Comparison of ENCODE assay signal across 9 mouse cellular contexts in genomic region chr8:90793710-90794109, GRCm38 (mm10). TPM values are rescaled to one million over a fixed set of nuclear protein-coding genes. Genes with fewer than 3 reads are reported as not detected.
DNase-seq lines count a peak whose midpoint lies in the region; ATAC-seq lines count a peak whose summit lies in the region.
"Had no signal": no experiment of that assay in that cellular context is flagged by ENCODE, and none has a peak within 500 bp of the region (broad histone marks: within the 10 kb centered on the region; RNA-seq: fewer than 3 reads in every experiment).

No protein-coding gene starts in this region.

- no peaks in the 10 kb centered on the region for H3K27me3 ChIP-seq in kidney, embryonic 14.5 days (ENCODE audit: control insufficient read depth, insufficient read depth, low read length)
- no peaks in the 10 kb centered on the region for H3K27me3 ChIP-seq in stomach, embryonic 16.5 days (ENCODE audit: control insufficient read depth, insufficient read depth, low read length)
- H3K27me3 ChIP-seq: stomach, embryonic 15.5 days had no signal

- DNase-seq in kidney, adult 11 months, result peak; percentile 46
- DNase-seq in cerebellum, postnatal 10 days, result peak; percentile 91 to 96
- DNase-seq in gastrocnemius, adult 18-20 months (ENCODE audit: low spot score), result peak; percentile 79
- DNase-seq in kidney, adult 18-20 months, result peak; percentile 78
- DNase-seq in left cerebral cortex, postnatal 4 days, result peak; percentile 83

- WGBS in kidney, embryonic 14.5 days, result 9% methylated on average over 3 of the region's 3 CpGs
- 5% methylated on average over 3 of the region's 3 CpGs for WGBS in stomach, embryonic 16.5 days

- H3K27ac ChIP-seq in kidney, embryonic 14.5 days (ENCODE audit: low read depth, low read length), result no peak overlapping the region
- H3K27ac ChIP-seq in stomach, embryonic 16.5 days (ENCODE audit: low read length), result no peak overlapping the region
- H3K27ac ChIP-seq: stomach, embryonic 15.5 days had no signal

- H3K4me2 ChIP-seq in kidney, embryonic 14.5 days (replicated peaks; ENCODE audit: low read depth, low read length), result no peak overlapping the region
- H3K4me2 ChIP-seq in stomach, embryonic 16.5 days (ENCODE audit: low read depth, low read length), result no peak overlapping the region
- H3K4me2 ChIP-seq: stomach, embryonic 15.5 days had no signal

- no peaks in the 10 kb centered on the region for H3K36me3 ChIP-seq in kidney, embryonic 14.5 days (ENCODE audit: control insufficient read depth, insufficient read depth, low read length)
- no peaks in the 10 kb centered on the region for H3K36me3 ChIP-seq in stomach, embryonic 16.5 days (ENCODE audit: control insufficient read depth, insufficient read depth, low read length)
- H3K36me3 ChIP-seq: stomach, embryonic 15.5 days had no signal

- no peaks in the 10 kb centered on the region for H3K9me3 ChIP-seq in kidney, embryonic 14.5 days (ENCODE audit: control insufficient read depth, low read length)
- H3K9me3 ChIP-seq in stomach, embryonic 16.5 days (replicated peaks; ENCODE audit: control insufficient read depth, low read length), result no peaks in the 10 kb centered on the region
- H3K9me3 ChIP-seq: stomach, embryonic 15.5 days had no signal

- no peak overlapping the region for H3K9ac ChIP-seq in kidney, embryonic 14.5 days (ENCODE audit: low read depth, low read length)
- no peak overlapping the region for H3K9ac ChIP-seq in stomach, embryonic 16.5 days (ENCODE audit: low read length)
- H3K9ac ChIP-seq: stomach, embryonic 15.5 days had no signal

- H3K4me3 ChIP-seq in kidney, embryonic 14.5 days (ENCODE audit: low read length), result no peak overlapping the region
- no peak overlapping the region for H3K4me3 ChIP-seq in stomach, embryonic 16.5 days (replicated peaks; ENCODE audit: low read length)
- H3K4me3 ChIP-seq: stomach, embryonic 15.5 days had no signal

- intact Hi-C loops in left cerebral cortex, postnatal 4 days (cut with DNase I), result loop anchor here (2.0 to 5.0 kb wide), 2 partner anchors 136 to 945 kb away; no protein-coding TSS in a partner anchor

- H3K4me1 ChIP-seq in kidney, embryonic 14.5 days (ENCODE audit: control insufficient read depth, insufficient read depth, low read length), result peaks cover 13% of the 10 kb centered on the region
- H3K4me1 ChIP-seq in stomach, embryonic 16.5 days (ENCODE audit: control insufficient read depth, insufficient read depth, low read length), result no peaks in the 10 kb centered on the region; the same call in 1 of the 2 replicates
- H3K4me1 ChIP-seq: stomach, embryonic 15.5 days had no signal

- ATAC-seq in kidney, embryonic 14.5 days (ENCODE audit: low FRiP score, low TSS enrichment), result no peak
- ATAC-seq in monocyte, adult 5-6 weeks (replicated peaks; ENCODE audit: insufficient number of reproducible peaks, low FRiP score, low TSS enrichment, poor library complexity, severe bottlenecking), result 0 out of 2 replicates have a peak, but pooled peaks have one; percentile 37
- ATAC-seq in stomach, embryonic 16.5 days (ENCODE audit: insufficient read depth, low FRiP score), result peak; percentile 37; the same call in 1 of the 2 replicates

RNA-seq across cellular contexts. Expression of gene Gm19935, which starts 23.5 kb away (rescaled TPM):
- polyA plus RNA-seq in kidney, embryonic 14.5 days (2014; fragmentation: Nextera tagmentation; extraction: Ambion mirVana), result not detected in 2 replicates
- not detected for total RNA-seq in gastrocnemius, adult 18-20 months (2021)
- 1 to 10 TPM; 1.1 to 1.3 TPM for total RNA-seq in left cerebral cortex, postnatal 4 days (2021)
- total RNA-seq in monocyte, adult 5-6 weeks (2017), result not detected in 3 replicates
- polyA plus RNA-seq in stomach, embryonic 16.5 days (2015; fragmentation: Nextera tagmentation; extraction: Ambion mirVana), result 0.18 and 0.31 TPM in 2 replicates
- polyA plus RNA-seq: stomach, embryonic 15.5 days had no signal

RNA-seq across cellular contexts. Expression of gene Chd9, which starts 34.4 kb away (rescaled TPM):
- polyA plus RNA-seq in kidney, embryonic 14.5 days (2014; fragmentation: Nextera tagmentation; extraction: Ambion mirVana), result 61.6 and 70.1 TPM in 2 replicates
- total RNA-seq in gastrocnemius, adult 18-20 months (2021), result 10 to 100 TPM; 28.7 to 53.9 TPM
- total RNA-seq in left cerebral cortex, postnatal 4 days (2021), result 10 to 100 TPM; 83.3 to 85.0 TPM
- total RNA-seq in monocyte, adult 5-6 weeks (2017), result 73.0 to 131 TPM (median 84.8 TPM) in 3 replicates
- 239 and 288 TPM in 2 replicates for polyA plus RNA-seq in stomach, embryonic 16.5 days (2015; fragmentation: Nextera tagmentation; extraction: Ambion mirVana)
